Mouse (Mus musculus) lung, postnatal 36 days (tissue): ENCODE data around the gene Fam221a.
"Not testable (repeated sequence)": the region's sequence is repeated elsewhere in the genome, so short reads cannot be mapped to it uniquely, and the experiment has no call there.

Source experiments
- DNase-seq: peaks from one replicate; pipeline ENCODE4 v3.0.0; 2022; ENCODE audit warnings: mixed read lengths

Fam221a gene

DNA sequence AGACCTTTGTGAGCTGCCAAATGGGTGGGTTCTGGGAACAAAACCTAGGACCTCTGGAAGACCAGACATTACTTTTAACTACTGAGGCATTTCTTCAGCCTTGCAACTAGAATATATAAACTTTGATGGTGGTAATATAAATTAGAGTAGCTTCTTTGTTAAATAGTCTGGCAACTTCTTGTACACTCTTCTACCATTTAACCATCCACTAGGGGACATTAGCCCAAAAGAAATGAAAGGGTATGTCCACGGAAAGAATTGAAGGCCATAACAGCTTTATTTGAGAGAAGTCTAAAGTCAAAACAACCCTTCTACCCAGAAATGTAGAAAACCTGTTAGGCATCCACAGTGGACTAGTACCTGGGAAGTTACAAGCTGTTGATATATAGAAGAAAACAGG lies 26.7 kb downstream of the Fam221a start:
- no peak for DNase-seq

DNA sequence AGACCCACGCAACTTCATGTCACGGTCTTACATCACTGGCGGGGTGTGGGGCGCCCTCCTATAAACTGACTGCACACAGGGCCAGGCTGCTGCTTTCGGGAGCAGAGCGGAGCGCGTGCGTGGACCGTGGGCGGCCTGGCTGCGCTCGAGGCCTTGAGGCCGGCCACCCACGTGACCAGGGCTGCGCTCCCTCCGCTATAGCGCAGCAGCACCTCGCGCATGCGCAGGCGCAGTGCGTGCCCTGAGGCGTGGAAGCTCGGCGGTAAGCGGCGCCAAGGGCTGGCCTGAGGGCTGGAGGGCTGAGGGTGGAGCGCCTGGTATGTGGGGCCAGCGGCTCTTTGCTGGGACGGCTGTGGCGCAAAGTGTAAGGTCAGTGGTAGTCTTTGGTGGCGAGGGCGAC lies 27.8 kb downstream of the Fam221a start, which contains the start of gene Stk31:
TSS of gene Stk31 (plus strand) at position 289 of the 400 bp plus-strand sequence.
- peak; percentile 10 for DNase-seq

DNA sequence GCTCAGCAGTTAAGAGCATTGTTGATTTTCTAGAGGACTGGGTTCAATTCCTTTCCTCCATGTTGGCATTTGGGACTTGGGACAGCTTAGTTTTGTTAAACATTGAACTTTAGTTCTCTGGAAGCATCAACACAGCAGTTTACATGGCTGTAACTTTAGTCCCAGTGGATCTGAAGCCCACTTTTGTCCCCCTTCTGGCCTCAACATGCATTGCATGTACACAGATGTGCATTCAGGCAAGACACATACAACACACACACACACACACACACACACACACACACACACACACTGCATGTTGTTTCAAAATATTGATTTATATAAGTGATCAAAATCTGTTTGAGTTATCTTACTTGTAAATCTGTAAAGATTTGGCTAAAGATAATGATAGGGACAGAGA lies 29.9 kb downstream of the Fam221a start:
- DNase-seq = peak; percentile 28

DNA sequence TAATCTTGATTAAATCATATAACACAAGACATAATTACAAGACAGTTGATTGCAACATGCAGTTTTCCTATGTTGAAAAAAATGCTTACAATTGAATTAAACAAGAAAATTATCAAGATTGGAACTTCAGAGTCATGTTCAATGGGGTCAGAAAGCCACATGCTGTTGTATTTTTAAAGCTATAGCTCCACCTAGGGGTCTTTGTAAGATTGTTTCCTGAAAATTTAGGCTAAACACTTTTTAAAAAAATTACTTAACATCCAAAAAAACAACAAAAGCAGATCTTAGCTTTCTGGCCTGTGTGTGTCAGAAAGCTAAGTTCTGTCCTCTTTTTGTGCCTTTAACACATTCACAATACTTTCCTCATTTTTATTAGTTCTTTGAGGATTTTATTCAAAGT lies 30.8 kb downstream of the Fam221a start:
- DNase-seq = peak; percentile 43

DNA sequence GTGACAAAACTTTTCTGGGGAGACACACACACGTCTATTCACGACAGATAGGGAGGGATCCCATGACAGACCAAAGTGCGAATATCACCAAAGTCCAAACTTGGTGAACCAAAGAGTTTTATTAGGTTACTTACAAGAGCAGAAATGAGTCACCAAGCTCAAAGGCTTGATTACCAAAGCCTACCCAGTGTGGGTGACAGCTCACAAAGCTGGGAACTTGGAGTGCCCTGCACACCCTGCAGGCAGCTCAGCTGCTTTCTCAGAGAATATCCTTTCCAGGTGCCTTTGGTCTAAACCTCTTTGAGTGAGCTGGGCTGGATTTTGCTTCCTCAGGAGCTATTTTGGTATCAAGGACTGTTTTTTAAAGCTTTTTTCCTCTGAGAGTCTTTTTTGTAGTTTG lies 43.3 kb downstream of the Fam221a start:
- DNase-seq = no peak

DNA sequence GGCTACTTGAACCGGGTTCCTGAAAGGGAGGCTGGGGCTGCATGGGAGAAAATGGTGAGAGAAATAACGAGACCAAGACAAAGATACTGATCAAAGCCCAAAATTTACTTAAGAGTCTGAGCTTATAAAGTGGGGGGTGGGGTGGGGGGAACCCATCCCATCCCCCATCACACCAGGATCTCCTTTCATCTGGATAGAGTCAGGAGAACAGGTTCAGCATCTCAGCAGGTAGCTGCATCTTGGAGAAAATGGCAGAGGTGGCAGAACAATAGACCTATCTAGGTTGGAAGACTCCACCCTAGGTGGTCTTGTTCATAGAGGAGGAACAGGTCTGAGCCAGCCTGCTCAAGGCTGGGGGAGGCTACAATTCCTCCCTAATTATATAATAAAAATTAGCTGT lies 45.4 kb downstream of the Fam221a start:
- DNase-seq = not testable (repeated sequence)

DNA sequence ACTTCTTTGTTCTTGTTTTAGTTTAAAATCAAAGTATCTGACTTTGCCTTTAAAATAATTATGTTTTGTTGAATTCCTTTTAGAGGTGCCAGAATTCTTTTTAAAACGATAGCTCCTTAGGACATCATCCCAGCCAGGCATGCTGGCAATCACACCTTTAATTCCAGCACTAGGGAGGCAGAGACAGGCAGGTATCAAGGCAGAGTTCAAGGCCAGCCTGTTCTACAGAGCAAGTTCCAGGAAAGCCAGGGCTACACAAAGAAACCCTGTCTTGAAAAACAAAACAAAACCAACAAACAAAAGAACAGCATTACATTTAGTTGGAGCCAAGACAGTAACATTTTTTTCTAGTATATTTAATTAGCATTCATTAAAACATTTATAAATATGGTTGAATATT lies 48.4 kb downstream of the Fam221a start:
- no peak for DNase-seq

DNA sequence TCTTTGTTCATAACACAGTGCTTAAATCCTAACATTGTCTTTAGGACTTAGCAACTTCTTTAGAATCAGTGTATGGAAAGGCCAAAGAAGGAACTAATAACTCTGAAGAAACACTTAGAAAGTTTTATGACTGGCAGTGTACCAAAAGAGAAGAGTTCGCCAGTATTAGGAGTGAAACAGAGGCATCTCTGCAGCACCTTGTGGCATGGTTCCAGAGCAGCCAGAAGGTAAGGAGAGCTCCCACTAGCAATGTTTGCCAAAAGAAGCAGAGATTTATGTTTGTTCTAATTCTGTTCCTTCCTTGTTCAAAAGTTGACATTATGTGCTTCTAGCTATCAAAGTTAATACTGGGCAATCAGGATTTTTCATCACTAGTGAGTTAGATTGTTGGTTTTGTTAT lies 69.8 kb downstream of the Fam221a start:
- no peak for DNase-seq
